Mouse (Mus musculus) liver, embryonic 14.5 days (tissue): Measurements from ENCODE around the gene Lrrc8a. TPM values are rescaled to one million over a fixed set of nuclear protein-coding genes. Genes with fewer than 3 reads are reported as not detected.

Experiments
- ATAC-seq: fragments of 200-750 bp; cut with Nextera tagmentation; 2 replicates; pipeline ENCODE4 v1.8.0; 2017; ENCODE audit warnings: moderate number of reproducible peaks, mild to moderate bottlenecking, moderate library complexity; ENCODE audit not compliant: insufficient read depth
- DNase-seq, 3 experiments: peaks; one replicate each; pipeline ENCODE4 v3.0.0-alpha.2; 2012 to 2013; ENCODE audit warnings: low read depth in 3 of 3, low spot score in 3 of 3
- H3K27ac ChIP-seq: fragments of 300-500 bp; sonication (generic); 2 replicates; pipeline ENCODE4 v1.5.1; 2014; ENCODE audit warnings: moderate library complexity, mild to moderate bottlenecking, control low read depth, inconsistent platforms
- H3K27me3 ChIP-seq: fragments of 300-500 bp; sonication (generic); 2 replicates; pipeline ENCODE4 v1.6.1; 2014; ENCODE audit warnings: mild to moderate bottlenecking, low read length, moderate library complexity; ENCODE audit not compliant: control insufficient read depth, insufficient read depth
- H3K36me3 ChIP-seq: fragments of 300-500 bp; sonication (generic); replicated peaks from 2 replicates; pipeline ENCODE4 v1.6.1; 2014; ENCODE audit warnings: low read depth; ENCODE audit not compliant: control insufficient read depth, insufficient read depth
- H3K4me1 ChIP-seq, 2 experiments: fragments of 200-500 bp in 1 of 2; fragments of 300-500 bp in 1 of 2; sonication (generic) in 1 of 2; replicated peaks; 2 replicates each; pipeline ENCODE4 v1.6.1; 2012 to 2014; ENCODE audit warnings: antibody characterized with exemption in 1 of 2, inconsistent platforms in 1 of 2, low read length in 1 of 2; ENCODE audit not compliant: control insufficient read depth in 2 of 2, insufficient read depth in 2 of 2
- H3K4me2 ChIP-seq: fragments of 300-500 bp; sonication (generic); 2 replicates; pipeline ENCODE4 v1.6.1; 2014; ENCODE audit warnings: low read depth, mild to moderate bottlenecking, control low read depth, moderate library complexity
- H3K4me3 ChIP-seq, 2 experiments: fragments of 200-500 bp in 1 of 2; fragments of 300-500 bp in 1 of 2; sonication (generic) in 1 of 2; 2 replicates each; pipeline ENCODE4 v1.5.1; 2012 to 2014; ENCODE audit warnings: low read depth in 2 of 2, low read length in 2 of 2, mild to moderate bottlenecking in 2 of 2, control low read depth in 1 of 2, inconsistent platforms in 1 of 2, moderate library complexity in 1 of 2; ENCODE audit not compliant: insufficient read depth in 1 of 2
- H3K9ac ChIP-seq: fragments of 300-500 bp; sonication (generic); replicated peaks from 2 replicates; pipeline ENCODE4 v1.6.1; 2014; ENCODE audit warnings: mild to moderate bottlenecking, control low read depth, moderate library complexity
- H3K9me3 ChIP-seq: fragments of 300-500 bp; sonication (generic); 2 replicates; pipeline ENCODE4 v1.6.1; 2016; ENCODE audit warnings: low read length, mixed read lengths; ENCODE audit not compliant: control insufficient read depth
- CTCF ChIP-seq: IDR thresholded peaks from 2 replicates; pipeline ENCODE4 v1.5.1; 2016; ENCODE audit warnings: antibody characterized with exemption, low read depth, control low read depth
- EP300 ChIP-seq: IDR thresholded peaks from 2 replicates; pipeline ENCODE4 v1.6.1; 2016; ENCODE audit warnings: antibody characterized with exemption, low read depth
- WGBS: fragments of 180-500 bp; shearing (Covaris S2); extraction: QIAGEN DNeasy Blood & Tissue Kit; methylation state at CpG from one replicate; pipeline ENCODE4 v1.1.7; 2014; ENCODE audit not compliant: insufficient replicate concordance; 5-methylcytosine and 5-hydroxymethylcytosine counted together
- polyA plus RNA-seq, 2 experiments: library from polyadenylated mRNA; depleted of rRNA in 1 of 2; stranded (reverse) in 1 of 2; unstranded in 1 of 2; fragments of >200 nt; fragmentation: Nextera tagmentation in 1 of 2; extraction: Ambion mirVana in 1 of 2; gene quantifications; 2 replicates each; pipeline versions ENCODE4 v1.2.1 to v1.2.3; 2012 to 2014

The Lrrc8a gene
- polyA plus RNA-seq, 2 experiments, result 3.4 to 10.8 TPM

- Histone ChIP-seq H3K4me1 (peaks cover 0 to 23% of the 10 kb centered on the region in 2 experiments; a peak in 2 of 4 replicates), H3K9me3 (no peaks in the 10 kb centered on the region), H3K4me2 (no peak overlapping the region), H3K9ac (no peak overlapping the region), H3K36me3 (peaks cover 27% of the 10 kb centered on the region), H3K27me3 (no peaks in the 10 kb centered on the region), H3K27ac (no peak overlapping the region), H3K4me3 (no peak overlapping the region)
- 89% methylated on average over 18 of the region's 18 CpGs for WGBS
- DNase-seq (no peak), ATAC-seq (no peak)
- no peak for TF ChIP-seq EP300
- no peak for TF ChIP-seq CTCF
These were observed 24.7 kb downstream of the Lrrc8a start for GRCm38 (mm10) chr2:30261921-30262839.

GRCm38 (mm10) chr2:30262840-30263441, 25.4 kb downstream of the Lrrc8a start:
- Histone ChIP-seq H3K27ac (no peak overlapping the region), H3K9ac (no peak overlapping the region), H3K4me1 (peaks cover 0 to 23% of the 10 kb centered on the region in 2 experiments; a peak in 3 of 4 replicates), H3K27me3 (no peaks in the 10 kb centered on the region), H3K4me2 (no peak overlapping the region), H3K4me3 (no peak overlapping the region), H3K9me3 (no peaks in the 10 kb centered on the region), H3K36me3 (peaks cover 20% of the 10 kb centered on the region)
- TF ChIP-seq EP300 (no peak), CTCF (no peak)
- DNase-seq, result no peak
- ATAC-seq, result no peak
- 82% methylated on average over 4 of the region's 4 CpGs for WGBS

DNA sequence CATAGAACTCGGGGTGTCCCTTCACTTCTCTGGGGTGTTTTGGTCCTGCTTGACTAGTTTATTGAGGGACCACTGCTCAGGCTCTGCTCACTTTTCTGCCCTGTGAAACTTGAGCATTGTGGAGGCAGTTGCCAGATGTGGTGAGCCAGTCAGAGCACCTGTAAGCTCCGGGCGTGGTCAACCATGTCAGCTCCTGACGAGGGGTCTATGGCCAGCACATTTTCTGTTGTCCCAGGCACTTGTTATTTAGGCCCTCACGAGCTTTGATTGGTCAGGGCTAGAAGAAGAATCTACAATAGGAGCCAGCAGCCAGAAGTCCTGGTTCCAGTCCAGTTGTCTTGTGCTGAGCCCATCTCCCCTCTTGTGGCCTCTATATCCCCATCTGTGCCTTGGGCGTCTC, 26.3 kb downstream of the Lrrc8a start:
- H3K27me3 ChIP-seq, result no peaks in the 10 kb centered on the region
- DNase-seq, result no peak
- no peak for TF ChIP-seq EP300
- no peak for TF ChIP-seq CTCF
- no peak overlapping the region for H3K27ac ChIP-seq
- no peak overlapping the region for H3K9ac ChIP-seq
- H3K4me2 ChIP-seq, result no peak overlapping the region
- no peak overlapping the region for H3K4me3 ChIP-seq
- no peak for ATAC-seq
- H3K9me3 ChIP-seq, result no peaks in the 10 kb centered on the region
- H3K36me3 ChIP-seq, result peaks cover 20% of the 10 kb centered on the region
- 70% methylated on average over 6 of the region's 6 CpGs for WGBS
- peaks cover 0 to 22% of the 10 kb centered on the region in 2 experiments; a peak in 3 of 4 replicates for H3K4me1 ChIP-seq

DNA sequence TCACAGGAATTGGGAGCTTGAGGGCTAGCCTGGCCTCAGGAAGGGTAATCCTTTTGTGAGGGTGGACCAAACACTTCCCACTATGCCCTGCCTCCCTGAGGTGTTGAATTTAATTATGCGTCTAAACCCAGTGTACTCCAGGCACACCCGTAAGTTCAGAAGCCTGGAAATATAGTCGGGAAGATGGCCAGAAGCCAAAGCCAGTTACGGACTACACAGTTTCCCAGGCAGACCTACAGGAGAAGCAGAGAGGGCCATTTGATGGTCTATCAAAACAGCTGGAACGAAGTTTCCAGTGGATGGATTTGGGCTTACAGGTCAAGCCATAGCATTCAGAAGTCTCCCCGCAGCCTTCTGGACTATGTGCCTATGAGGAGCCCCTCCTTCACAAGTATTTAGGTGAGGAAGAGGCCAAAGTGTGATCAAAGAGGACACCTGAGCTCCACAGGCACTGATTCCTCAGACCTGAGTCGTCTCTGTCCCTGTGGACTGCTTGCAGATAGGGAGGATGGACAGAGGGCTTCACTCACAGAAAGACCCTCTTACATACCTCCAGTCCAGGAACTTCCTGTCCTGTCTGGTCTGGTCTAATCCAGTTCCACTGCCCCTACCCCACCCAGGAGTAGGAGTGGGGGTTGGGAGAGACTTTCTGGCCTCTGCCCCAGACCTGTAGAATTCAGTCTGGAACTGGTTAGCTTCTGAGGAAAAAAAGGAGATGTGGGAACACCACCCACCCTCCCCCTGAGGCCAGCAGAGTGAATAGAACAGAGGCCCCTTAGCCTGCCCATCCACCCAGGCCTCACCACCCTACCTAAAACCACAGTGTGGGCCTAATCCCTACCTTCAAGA, 27.4 kb downstream of the Lrrc8a start:
- 75% methylated on average over 7 of the region's 7 CpGs for WGBS
- peaks cover 16% of the 10 kb centered on the region for H3K36me3 ChIP-seq
- DNase-seq (no peak), ATAC-seq (no peak)
- no peaks in the 10 kb centered on the region for H3K27me3 ChIP-seq
- no peaks in the 10 kb centered on the region for H3K9me3 ChIP-seq
- H3K4me1 ChIP-seq, result peaks cover 0 to 23% of the 10 kb centered on the region in 2 experiments; a peak in 3 of 4 replicates
- no peak overlapping the region for H3K4me3 ChIP-seq
- TF ChIP-seq EP300, result no peak
- TF ChIP-seq CTCF, result no peak
- no peak overlapping the region for H3K9ac ChIP-seq
- no peak overlapping the region for H3K4me2 ChIP-seq
- no peak overlapping the region for H3K27ac ChIP-seq
